Mouse (Mus musculus): ENCODE results near the gene Dlgap4. TPM values are rescaled to one million over a fixed set of nuclear protein-coding genes. Genes with fewer than 3 reads are reported as not detected.

Dlgap4 gene
- total RNA-seq, 4 experiments from 2014 or later, result 180 to 193 (median 189) TPM

DNA sequence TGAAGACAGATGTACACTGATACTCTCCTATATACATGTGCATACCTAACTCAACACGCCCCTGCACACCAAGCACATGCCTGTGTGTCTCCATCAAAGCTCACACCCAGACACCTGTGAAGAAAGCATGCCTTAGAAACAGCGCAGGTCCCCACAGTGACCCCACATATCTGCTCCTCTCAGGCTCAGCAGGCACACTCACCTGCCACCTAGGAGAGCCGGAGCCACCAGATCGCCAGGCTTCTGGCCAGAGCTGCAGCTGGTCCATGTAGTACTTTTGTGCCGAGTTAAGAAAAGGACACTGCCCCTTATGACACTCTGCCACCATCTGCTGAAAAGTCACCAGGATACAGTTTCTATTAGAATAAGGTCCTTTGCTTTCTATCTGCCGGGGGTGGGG lies 103.2 kb downstream of the Dlgap4 start:
- no peak for DNase-seq (ENCODE audit: low spot score in 2 of 2)

DNA sequence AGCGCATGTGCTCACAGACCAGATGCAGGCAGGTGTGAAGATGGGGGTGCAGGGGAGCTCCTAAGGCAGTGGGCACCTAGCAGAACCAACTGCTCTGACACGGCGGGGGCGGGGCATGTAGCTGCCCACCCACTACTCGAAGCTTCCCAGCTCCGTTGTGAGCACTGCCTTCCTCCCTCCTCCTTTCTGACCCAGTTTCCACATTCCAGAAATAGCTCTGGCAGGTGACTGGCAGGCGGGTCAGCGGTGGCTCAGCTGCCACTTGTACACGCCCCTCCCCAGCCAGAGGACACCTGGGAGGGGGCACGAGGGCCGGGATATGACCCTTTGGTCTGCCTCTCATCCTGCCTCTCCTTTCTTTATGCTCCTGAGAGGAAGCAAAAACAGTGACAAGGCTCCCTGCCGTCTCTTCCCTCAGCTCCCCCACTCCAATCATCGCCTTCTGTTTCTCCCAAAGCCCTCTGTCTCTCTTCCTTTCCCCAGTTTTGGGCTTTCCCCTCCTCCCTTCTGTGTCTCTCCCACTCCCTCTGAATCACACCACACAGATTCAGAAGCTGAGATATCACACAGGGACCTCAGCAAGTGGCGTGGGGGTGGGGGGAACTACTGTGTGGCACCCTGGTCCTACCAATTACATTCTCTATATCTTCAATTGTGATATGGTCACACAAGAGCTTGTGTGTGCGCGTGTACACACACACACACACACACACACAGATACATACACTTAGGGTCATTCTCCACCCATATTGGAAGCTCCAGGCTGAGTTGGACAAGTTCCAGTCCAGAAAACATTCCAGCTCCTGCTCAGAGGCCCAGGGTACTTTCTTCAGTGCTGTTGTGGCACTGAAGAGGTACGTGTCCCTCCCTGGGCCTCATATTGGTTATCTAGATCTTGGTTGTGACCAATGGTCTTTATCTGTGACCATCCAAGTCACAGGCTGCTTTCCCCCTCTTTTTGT lies 104.1 kb downstream of the Dlgap4 start:
- peak; percentile 55 to 75 for DNase-seq (ENCODE audit: low spot score in 2 of 2)

DNA sequence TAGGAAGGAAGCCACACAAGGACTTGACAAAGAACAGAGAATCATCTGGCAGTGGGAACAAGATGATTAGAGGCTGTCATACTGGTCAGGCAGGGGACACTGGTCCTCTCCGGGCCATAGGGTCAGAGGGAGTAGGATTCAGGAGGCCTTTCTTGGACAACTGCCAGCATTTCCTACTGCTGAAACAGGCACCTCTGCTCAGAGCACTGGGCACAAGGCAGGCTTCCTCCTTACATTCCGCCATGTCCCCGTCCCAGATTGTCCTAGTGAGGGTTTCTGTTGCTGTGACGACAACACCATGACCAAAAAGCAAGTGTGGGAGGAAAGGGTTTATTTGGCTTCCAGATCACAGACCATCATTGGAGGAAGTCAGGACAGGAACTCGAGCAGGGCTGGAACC lies 105.3 kb downstream of the Dlgap4 start:
- no peak for DNase-seq (ENCODE audit: low spot score in 2 of 2)

DNA sequence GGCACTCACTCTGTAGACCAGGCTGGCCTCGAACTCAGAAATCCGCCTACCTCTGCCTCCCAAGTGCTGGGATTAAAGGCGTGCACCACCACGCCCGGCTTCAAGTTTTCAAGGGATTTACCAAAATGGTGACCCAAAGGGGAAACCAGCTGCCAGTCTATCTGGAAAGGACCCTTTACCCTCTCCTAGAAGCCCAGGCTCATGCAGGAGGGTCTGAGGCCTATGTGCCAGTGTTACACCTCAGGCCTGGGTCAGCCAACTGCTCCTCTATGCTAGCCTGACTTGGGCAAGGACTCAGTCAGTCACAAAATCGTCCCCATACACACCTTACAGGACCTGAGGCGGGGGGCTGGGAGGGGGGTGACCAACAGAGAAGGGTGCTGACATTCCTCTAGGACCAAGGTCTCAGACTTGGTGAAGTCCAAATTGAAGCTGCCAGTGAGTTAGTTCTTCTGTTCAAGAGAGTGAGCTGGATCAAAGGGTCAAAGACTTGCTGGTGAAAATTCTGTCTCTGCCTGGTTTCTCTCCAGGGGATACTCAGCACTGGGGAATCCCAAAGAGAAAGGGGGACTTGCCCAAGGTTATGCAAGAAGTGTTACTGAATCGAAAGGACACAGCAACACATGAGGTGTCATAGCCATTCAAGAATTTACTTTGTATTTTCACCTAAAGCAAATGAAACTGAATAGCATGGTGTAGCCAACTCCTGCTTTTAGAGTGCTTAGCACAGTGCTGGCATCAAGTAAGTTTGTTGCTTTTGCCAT lies 106.2 kb downstream of the Dlgap4 start:
- DNase-seq (ENCODE audit: low spot score in 2 of 2), result no peak

DNA sequence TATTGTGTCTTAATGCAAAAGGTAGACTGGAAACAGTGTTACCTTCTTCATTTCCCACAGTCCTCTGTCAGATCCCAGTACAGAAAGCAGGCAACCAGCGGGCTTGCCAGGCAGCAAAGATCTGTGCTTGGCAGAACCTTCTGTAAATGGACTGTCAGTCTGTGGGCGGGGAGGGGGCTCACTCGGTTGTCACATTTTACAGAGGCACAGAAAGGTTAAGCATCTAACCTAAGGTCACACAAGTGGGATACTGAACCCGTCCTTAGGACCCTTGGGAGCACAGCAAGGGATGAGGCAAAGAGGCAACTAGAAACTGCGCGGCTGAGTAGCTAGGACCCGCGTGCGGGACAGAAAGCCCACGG lies 106.8 kb downstream of the Dlgap4 start:
- no peak for DNase-seq (ENCODE audit: low spot score in 2 of 2)

DNA sequence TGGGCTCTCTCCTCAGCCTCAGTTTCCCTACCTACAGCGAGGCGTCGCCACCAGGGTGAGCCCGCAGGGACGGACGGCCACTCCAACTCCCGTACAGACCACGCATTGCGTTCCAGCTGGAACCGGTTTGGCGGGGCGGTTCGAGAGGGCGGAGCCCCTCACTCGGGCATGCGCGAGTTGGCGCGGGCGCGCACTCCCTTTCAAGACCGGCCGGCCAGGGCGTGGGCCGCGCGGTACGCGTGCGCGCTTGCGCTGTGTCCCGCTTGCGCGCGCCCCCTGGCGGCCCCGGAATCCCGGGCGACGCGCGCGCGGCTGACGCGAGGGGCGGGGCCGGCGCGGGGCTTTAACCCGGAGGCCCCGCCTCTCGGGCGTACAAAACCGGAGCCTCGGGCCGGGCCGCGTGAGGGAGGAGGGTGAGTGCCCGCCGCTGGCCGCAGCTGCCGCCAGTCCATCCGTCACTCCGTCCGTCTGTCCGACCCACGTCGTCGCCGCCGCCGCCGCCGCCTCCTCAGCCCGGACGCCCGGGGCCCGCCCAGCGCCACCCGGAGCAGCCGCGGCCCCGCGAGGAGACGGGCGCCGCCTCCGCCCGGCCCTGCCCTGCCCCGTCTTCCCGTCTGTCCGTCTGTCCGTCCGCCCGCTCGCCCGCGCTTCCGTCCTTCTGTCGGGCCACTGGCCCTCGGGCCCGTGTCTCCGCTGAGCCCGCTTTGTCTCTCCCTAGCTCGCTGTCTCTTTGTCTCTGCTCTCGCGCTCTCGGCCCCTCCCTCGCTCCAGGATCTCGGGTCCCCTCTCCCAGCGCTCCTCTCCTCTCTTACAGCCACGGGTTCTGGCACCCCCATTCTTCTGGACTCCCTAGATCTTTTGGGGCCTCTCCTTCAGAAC lies 107.4 kb downstream of the Dlgap4 start:
- DNase-seq (ENCODE audit: low spot score in 2 of 2), result peak; percentile 91 to 95

DNA sequence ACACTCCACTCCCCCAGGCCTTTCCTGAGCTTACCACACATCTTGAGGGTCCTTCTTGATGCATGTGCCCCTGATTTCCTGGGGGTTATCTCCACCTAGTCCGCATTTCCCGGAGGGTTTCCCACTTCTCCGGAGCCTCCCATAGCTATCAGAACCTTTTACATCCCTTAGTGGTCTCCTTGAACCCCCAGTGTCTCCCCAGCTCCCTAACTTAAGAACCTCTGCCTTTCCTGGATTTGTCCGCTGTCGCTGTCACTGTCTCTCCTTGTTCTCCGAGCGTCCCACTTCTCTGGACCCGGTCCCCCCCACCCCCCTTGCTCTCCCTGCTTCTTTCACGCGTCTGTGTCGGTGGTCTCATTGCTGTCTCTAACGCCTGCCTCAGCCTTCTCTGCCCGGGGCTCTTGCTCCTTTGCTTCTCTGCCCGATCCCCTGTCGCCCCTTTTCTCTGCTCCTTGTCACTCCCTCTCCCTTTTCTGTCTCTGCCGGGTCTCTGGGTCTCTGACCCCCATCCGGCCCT lies 108.1 kb downstream of the Dlgap4 start:
- no peak for DNase-seq (ENCODE audit: low spot score in 2 of 2)

DNA sequence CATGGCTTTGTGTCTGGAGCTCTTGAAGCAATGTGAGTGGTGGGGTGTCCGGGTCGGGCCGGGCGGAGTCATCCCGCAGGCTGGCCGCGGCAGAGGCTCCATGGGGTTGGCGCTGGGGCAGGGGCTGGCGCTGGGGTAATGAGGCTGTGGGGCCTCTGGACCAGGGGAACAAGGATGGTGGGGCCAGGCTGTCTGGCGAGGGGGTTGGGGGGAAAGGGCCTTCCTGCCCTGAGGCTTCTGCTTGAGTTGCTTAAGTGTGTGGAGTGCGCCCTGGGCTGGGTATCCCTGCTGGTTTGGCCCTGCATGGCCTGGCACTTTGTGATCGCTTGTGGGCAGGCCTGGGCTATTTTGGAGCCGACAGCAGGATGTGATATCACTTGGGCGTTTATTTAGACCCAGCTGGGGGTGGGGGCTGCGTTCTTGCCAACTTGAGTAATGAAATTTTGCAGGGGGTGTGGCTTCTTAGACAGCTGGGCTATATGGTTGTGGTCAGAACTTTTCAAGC lies 108.6 kb downstream of the Dlgap4 start:
- DNase-seq (ENCODE audit: low spot score in 2 of 2), result peak; percentile 50 to 64

DNA sequence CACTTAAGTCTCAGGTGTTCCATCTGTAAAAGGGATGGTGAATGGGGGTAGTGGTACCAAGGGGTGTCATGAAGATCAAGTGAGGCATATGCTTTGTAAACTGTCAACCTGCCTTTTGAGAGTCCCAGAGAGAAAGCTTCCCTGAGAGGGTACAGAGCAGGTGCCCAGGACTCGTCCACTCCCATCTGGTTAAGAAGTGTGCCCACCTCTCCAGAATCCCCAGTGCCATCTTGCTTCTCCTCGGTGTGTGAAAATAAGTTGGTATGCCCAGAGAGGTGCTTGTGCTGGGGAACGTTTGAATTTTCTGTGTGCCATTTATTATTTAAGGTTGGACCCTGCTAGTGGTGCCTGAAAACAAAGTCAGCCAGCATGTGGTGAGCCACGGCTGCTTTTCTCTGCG lies 109.2 kb downstream of the Dlgap4 start:
- no peak for DNase-seq (ENCODE audit: low spot score in 2 of 2)

DNA sequence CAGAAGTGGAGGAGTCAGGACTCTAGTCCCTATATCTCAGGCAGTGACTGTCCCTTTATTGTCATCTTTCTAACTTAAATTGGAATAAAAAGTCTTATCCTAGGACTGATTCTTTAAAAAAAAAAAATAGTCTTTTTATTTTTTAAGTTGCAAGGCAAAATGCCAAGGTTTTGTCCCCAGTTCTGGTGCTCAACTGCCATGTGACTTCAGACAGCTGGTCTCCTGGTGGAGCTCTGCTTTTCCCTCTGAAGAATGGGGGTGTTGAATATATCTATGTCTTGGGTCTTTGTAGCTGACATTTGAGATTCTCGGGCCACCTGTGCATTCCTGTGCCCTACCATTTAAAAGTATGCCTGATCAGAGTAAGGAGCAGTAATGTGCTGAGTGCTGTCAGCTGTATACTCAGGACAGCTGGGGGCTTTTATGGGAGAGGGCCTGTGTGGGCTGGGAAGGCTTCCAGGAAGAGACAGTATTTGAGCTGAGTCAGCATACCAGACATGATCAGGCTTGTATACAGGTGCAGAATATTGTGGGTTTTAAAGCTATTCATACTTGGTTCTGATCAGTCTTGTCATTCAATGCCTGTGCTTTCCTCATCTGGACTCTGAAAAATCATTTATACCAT lies 110.5 kb downstream of the Dlgap4 start:
- no peak for DNase-seq (ENCODE audit: low spot score in 2 of 2)

DNA sequence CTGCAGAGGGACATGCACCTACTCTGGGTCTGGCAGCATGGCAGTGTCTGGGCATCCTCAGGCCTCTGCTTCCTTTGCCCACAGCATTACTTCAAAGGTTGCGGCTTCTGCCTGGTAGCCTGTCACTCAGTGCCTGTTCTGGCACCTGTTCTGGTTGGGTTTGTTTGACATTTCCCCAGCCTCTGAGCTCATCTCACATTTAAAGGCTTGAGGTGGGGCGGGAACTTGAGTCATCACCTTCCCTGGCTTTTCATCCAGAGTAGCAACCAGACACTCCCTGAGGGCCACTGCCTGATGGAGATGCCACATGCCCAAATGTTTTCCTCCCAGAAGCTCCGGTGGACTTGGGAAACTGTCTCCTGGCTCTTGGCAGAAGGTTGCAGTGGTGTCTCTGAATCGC lies 111.4 kb downstream of the Dlgap4 start:
- DNase-seq (ENCODE audit: low spot score in 2 of 2), result no peak

DNA sequence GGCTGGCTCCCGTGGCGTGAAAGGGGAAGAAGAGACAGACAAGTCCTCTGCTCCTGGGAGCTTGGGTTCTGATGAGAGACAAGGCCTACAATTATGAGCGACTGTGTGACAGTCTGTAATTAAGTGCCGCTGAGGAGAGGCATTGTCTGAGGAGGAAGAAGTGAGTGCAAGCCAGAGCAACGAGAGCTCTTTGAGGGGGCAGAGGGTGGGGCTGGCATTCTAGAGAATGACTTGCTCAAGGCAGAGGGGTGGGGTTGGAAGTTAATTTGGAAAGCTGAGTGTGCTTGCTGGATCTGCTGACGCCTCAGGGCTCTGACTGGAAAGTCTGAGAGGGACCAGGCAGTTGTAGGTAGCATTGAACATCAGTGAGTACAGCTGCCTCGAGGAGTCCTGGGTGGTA lies 112.8 kb downstream of the Dlgap4 start:
- no peak for DNase-seq (ENCODE audit: low spot score in 2 of 2)

DNA sequence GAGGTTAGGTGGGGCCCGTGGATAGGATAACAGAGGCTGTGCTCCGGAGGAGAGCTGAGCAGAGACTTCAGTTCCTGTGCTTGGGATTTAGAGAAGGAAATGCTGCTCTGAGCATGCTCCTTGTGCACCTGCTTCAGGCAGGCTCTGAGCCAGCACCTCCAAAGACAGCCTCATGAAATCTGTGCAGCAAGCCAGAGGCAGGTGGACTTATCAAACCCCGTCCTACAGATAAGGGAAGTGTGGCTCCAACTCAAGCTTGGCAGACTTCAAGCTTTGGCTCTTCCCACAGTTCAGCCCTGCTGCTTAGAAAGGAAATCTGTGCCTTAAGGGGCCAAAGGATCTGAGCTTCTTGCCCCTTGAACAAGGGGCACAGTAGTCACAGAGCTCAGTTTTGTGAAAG lies 113.4 kb downstream of the Dlgap4 start:
- DNase-seq (ENCODE audit: low spot score in 2 of 2), result peak in 1 of 2 experiments; percentile 50

DNA sequence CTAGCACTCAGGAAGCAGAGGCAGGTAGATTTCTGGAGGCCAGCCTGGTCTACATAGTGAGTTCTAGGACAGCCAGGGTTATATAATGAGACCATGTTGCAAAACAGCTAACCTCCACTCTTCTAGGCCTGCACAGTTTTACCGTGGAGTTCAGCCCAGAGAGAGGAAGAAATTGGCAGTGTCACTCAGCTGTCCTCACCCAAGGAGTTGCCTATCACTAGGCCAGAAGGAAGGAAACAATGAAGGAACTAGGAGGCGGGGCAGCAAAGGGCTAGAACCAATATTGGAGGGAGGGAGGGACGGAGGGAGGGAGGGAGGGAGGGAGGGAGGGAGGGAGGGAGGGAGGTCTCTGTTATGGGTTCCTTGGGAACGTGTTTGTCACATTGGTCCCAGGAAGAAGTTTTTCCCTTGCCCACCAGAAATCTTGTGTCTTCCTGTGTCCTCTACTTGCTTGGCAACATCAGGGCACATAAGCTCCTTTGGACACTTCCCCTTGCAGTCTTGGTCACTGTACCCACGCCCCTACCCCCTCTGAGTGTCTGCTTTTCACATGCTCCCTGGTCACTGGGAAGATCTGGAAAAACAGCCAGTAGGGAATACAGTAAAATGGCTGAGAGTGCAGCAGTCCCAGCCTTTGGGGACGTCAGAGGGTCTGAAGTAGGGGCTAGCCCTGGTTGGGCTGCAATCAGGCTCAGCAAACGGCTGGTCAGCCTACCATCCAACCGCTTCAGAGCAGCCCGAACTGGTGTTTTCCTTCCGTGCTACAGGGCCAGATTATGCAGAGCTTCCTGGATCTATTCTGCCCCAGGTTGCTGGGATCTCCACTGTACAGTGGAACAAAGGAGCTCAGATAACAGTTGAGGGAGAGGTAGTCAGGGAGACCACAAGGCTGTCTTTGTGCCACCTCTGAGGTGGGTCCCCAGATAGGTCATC lies 116.3 kb downstream of the Dlgap4 start:
- DNase-seq (ENCODE audit: low spot score in 2 of 2), result no peak

DNA sequence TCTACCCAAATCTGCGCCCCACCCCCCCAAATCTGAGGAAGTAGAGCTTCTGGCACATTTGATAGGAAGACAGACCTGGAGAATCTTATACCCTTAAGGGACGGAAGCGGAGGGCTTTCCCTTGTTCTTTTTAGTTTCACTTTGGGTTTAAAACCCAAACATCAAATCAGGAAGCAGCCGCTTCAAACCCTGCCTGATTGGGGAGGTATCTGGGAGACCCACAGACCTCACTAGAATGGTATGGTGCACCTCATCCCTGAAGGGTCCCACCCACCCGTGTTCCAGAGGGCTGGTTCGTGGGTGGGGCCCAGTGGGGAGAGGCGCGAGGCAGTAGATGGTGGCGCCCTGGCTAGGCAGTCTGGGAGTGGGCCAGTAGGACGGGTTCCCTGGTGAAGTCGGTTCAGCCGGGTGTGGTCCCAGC lies 117.0 kb downstream of the Dlgap4 start:
- no peak for DNase-seq (ENCODE audit: low spot score in 2 of 2)

DNA sequence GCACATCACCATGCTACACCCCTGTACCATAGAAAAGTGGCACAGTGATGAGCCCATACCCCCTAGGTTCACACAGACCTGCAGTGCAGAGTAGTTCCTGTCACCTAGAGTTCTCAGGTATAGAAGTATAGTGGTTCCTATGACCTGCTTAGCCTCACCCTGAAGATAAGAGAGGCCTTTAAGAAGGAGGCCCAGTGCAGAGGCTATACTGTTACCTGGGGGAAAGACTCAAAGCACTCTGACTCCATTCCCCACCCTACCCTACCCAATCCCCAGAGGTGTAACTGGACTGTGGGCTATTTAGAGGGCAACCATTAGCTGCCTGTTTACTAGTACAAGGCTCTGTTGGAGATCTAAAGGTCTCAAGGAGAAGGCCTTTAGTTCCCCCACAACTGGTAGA lies 118.1 kb downstream of the Dlgap4 start:
- DNase-seq (ENCODE audit: low spot score in 2 of 2), result no peak

DNA sequence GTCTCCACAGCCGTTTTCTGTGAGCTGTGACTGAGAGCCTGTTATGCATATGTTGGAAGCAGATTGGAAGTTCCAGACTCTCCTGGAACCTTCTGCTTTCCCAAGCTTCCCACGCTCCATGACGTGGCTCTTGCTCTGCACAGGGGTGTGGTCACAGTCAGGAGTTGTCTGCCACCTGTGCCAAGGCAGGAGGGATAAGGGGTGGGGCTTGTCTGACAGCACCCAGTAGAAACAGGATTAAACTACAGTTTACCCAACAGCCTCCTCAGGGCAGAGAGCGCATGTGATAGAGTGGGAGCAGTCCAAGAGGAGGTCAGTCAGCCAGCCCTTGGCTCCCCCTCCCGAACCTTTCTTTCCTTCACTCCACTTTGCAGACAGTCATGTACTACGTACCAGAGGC lies 118.6 kb downstream of the Dlgap4 start:
- DNase-seq (ENCODE audit: low spot score in 2 of 2), result peak; percentile 83 to 86

DNA sequence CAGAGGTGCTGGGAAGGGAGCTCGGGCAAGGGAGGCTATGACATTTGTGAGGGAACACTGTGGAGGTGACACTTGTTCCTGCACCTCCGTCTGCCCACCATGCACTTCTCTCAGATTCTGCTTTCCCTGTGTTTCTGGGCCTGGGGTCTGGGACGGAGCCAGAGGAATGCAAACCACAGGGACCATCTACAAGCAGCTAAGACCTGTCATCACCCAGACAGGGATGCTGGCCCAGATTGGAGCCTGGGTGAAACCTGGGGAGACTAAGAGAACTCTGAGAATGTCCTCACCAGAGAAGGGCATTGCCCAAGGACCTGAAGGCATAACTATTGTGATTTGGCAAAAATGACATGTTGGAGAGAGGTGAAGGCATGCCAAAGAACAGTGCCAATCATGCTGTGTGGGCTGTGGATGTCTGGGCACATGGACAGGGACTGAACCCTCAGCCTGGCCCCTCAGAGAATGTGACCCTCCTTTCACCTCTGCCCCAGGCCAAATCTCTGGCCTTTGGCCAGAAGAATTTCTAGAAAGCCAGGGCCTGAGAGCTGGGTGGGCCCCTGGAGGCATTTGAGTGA lies 122.3 kb downstream of the Dlgap4 start:
- no peak for DNase-seq (ENCODE audit: low spot score in 2 of 2)

DNA sequence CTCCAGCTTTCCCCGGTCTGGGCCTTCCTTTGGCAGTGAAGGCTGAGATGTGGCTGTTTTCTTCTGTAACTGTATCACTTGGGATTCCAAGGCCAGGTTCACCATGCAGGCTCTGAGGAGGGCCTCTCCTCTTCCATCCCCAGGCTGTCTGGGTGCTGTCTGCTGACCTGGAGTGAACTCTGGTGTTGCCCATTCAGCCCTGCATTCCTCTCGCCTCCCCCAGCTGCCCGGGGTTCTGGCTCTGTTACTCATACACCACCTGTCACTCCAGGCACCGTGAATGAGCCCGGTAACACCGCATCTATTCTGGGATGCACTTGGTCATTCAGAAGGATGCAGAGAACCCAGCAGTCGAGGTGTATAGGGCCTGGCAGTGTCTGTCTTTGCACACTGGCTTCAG lies 123.3 kb downstream of the Dlgap4 start:
- DNase-seq (ENCODE audit: low spot score in 2 of 2), result no peak
